ENCODE assay signal across 17 mouse cellular contexts in the genomic region with DNA sequence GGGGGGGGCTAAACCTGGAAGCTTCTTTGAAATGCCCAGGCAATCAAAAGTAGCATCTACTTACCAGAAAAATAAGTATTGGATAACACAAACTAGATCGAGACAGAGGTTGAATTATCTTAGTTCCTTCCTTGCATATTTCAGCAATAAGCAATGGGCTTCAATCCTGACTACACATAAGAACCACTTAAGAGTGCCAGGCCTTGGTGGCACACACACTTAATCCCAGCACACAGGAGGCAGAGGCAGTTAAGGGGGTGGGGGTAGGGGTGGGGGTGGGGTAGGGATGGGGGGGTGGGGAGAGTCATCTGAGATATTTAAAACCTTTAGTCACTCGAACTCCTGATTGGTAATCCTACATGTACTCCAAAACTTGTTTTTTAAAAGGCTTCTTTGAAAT. TPM values are rescaled to one million over a fixed set of nuclear protein-coding genes. Genes with fewer than 3 reads are reported as not detected.
A peak's percentile ranks its signal among the peaks of the same experiment; 100 is the strongest.
DNase-seq lines count a peak whose midpoint lies in the region; ATAC-seq and TF ChIP-seq lines count a peak whose summit lies in the region.
"Had no signal": no experiment of that assay in that cellular context is flagged by ENCODE, and none has a peak within 500 bp of the region (broad histone marks: within the 10 kb centered on the region; RNA-seq: fewer than 3 reads in every experiment).

No protein-coding gene starts in this region.

- H3K27me3 ChIP-seq in forebrain, embryonic 14.5 days (replicated peaks; ENCODE audit: control insufficient read depth, insufficient read depth, low read length): no peaks in the 10 kb centered on the region
- no peaks in the 10 kb centered on the region for H3K27me3 ChIP-seq in forebrain, embryonic 10.5 days (ENCODE audit: poor library complexity, severe bottlenecking)
- H3K27me3 ChIP-seq in lung, embryonic 16.5 days (ENCODE audit: control insufficient read depth, insufficient read depth, low read depth, low read length): no peaks in the 10 kb centered on the region
- H3K27me3 ChIP-seq: hindbrain, embryonic 12.5 days had no signal

- TF ChIP-seq POLR2A in lung, adult 2 months (IDR thresholded peaks at IDR 0.05; ENCODE audit: borderline replicate concordance, extremely low read depth, low read depth, low read length): no peak
- no peak for TF ChIP-seq POLR2A in cortical plate, adult 2 months (IDR thresholded peaks at IDR 0.05; ENCODE audit: extremely low read depth, insufficient read depth, low read length)

- H3K4me2 ChIP-seq in forebrain, embryonic 14.5 days (ENCODE audit: low read length): no peak overlapping the region
- H3K4me2 ChIP-seq in lung, embryonic 16.5 days (ENCODE audit: low read depth, low read length): no peak overlapping the region
- H3K4me2 ChIP-seq: hindbrain, embryonic 12.5 days had no signal

- no peak overlapping the region for H3K4me3 ChIP-seq in forebrain, embryonic 14.5 days (ENCODE audit: low read depth, low read length)
- H3K4me3 ChIP-seq in forebrain, embryonic 10.5 days: no peak overlapping the region
- no peak overlapping the region for H3K4me3 ChIP-seq in lung, embryonic 16.5 days (ENCODE audit: low read length)
- H3K4me3 ChIP-seq in lung, adult 2 months (replicated peaks; ENCODE audit: extremely low read depth, low read depth, low read length): no peak overlapping the region
- H3K4me3 ChIP-seq in cortical plate, adult 2 months (ENCODE audit: insufficient read depth, low read length): no peak overlapping the region
- H3K4me3 ChIP-seq: heart, embryonic 10.5 days; hindbrain, embryonic 12.5 days had no signal

- WGBS in forebrain, embryonic 14.5 days: 43% methylated on average over 2 of the region's 2 CpGs
- 56% methylated on average over 2 of the region's 2 CpGs for WGBS in forebrain, embryonic 10.5 days
- WGBS in lung, embryonic 16.5 days: 48% methylated on average over 2 of the region's 2 CpGs
- WGBS in lung, adult 2 months: 58% methylated on average over 2 of the region's 2 CpGs

- H3K9me3 ChIP-seq in forebrain, embryonic 14.5 days (replicated peaks; ENCODE audit: control insufficient read depth, low read length): no peaks in the 10 kb centered on the region
- H3K9me3 ChIP-seq in forebrain, embryonic 10.5 days: no peaks in the 10 kb centered on the region
- no peaks in the 10 kb centered on the region for H3K9me3 ChIP-seq in lung, embryonic 16.5 days (ENCODE audit: control insufficient read depth, low read length)
- H3K9me3 ChIP-seq: heart, embryonic 10.5 days; hindbrain, embryonic 12.5 days had no signal

- H3K9ac ChIP-seq in forebrain, embryonic 14.5 days (ENCODE audit: low read length): no peak overlapping the region
- no peak overlapping the region for H3K9ac ChIP-seq in lung, embryonic 16.5 days (ENCODE audit: low read length)
- H3K9ac ChIP-seq: hindbrain, embryonic 12.5 days had no signal

- no peak for TF ChIP-seq CTCF in lung, adult 2 months (IDR thresholded peaks at IDR 0.05; ENCODE audit: insufficient read depth, low read length)
- TF ChIP-seq CTCF in cortical plate, adult 2 months (IDR thresholded peaks at IDR 0.05; ENCODE audit: extremely low read depth, insufficient read depth, low read length): no peak

- ATAC-seq in forebrain, embryonic 14.5 days: peak; percentile 53
- ATAC-seq in lung, embryonic 16.5 days (ENCODE audit: low read depth): peak; percentile 73
- ATAC-seq: inflammation-experienced regulatory T-cells, adult 6 months had no signal

- no peak for DNase-seq in forebrain, embryonic 14.5 days (ENCODE audit: low spot score)
- no peak for DNase-seq in forebrain, embryonic 10.5 days (ENCODE audit: extremely low spot score, low spot score)
- DNase-seq in lung, adult 2 months: no peak
- no peak for DNase-seq in thymus, postnatal 4 days
- DNase-seq: adrenal gland, adult 2 months; adrenal gland, postnatal 25 days; cerebellum, adult 18-20 months; cerebellum, postnatal 36 days; gastrocnemius, postnatal 10 days; heart, adult 18-20 months; heart, postnatal 10 days; heart, postnatal 4 days had no signal

- no peaks in the 10 kb centered on the region for H3K36me3 ChIP-seq in forebrain, embryonic 14.5 days (ENCODE audit: control insufficient read depth, insufficient read depth, low read length)
- H3K36me3 ChIP-seq in forebrain, embryonic 10.5 days (replicated peaks): no peaks in the 10 kb centered on the region
- H3K36me3 ChIP-seq in lung, embryonic 16.5 days (ENCODE audit: control insufficient read depth, insufficient read depth, low read length): no peaks in the 10 kb centered on the region
- H3K36me3 ChIP-seq: heart, embryonic 10.5 days; hindbrain, embryonic 12.5 days had no signal

- H3K4me1 ChIP-seq in forebrain, embryonic 14.5 days (ENCODE audit: control insufficient read depth, insufficient read depth, low read length): no peaks in the 10 kb centered on the region
- H3K4me1 ChIP-seq in forebrain, embryonic 10.5 days: peaks cover 6% of the 10 kb centered on the region
- no peaks in the 10 kb centered on the region; the same call in 1 of the 2 replicates for H3K4me1 ChIP-seq in lung, embryonic 16.5 days (replicated peaks; ENCODE audit: control insufficient read depth, insufficient read depth, low read length)
- no peaks in the 10 kb centered on the region; the same call in none of the 2 replicates for H3K4me1 ChIP-seq in lung, adult 2 months (ENCODE audit: control insufficient read depth, insufficient read depth, low read length)
- no peaks in the 10 kb centered on the region; the same call in 1 of the 2 replicates for H3K4me1 ChIP-seq in cortical plate, adult 2 months (ENCODE audit: control insufficient read depth, insufficient read depth, low read length)
- H3K4me1 ChIP-seq: heart, embryonic 10.5 days; hindbrain, embryonic 12.5 days had no signal

- H3K27ac ChIP-seq in forebrain, embryonic 14.5 days (ENCODE audit: low read depth, low read length): peak overlapping the region; percentile 52; the same call in 1 of the 2 replicates
- H3K27ac ChIP-seq in forebrain, embryonic 10.5 days: no peak overlapping the region
- peak overlapping the region; percentile 72 for H3K27ac ChIP-seq in lung, embryonic 16.5 days (ENCODE audit: low read length)
- H3K27ac ChIP-seq in cortical plate, adult 2 months (ENCODE audit: insufficient read depth, low read length): 0 out of 2 replicates have a peak overlapping the region, but pooled peaks have one; percentile 23
- H3K27ac ChIP-seq: heart, embryonic 10.5 days; hindbrain, embryonic 12.5 days had no signal

RNA-seq across cellular contexts. Expression of a gene that starts 13.5 kb away (rescaled TPM):
- polyA plus RNA-seq in forebrain, embryonic 14.5 days (2014; fragmentation: Nextera tagmentation; extraction: Ambion mirVana): 11.4 and 12.1 TPM in 2 replicates
- polyA plus RNA-seq in forebrain, embryonic 10.5 days (2016; fragmentation: Nextera tagmentation; extraction: Ambion mirVana): 1.8 and 3.1 TPM in 2 replicates
- polyA plus RNA-seq in lung, embryonic 16.5 days (2015; fragmentation: Nextera tagmentation; extraction: Ambion mirVana): 49.4 and 58.9 TPM in 2 replicates
- polyA plus RNA-seq in lung, adult 2 months (2012; rRNA removed): 9.0 and 13.9 TPM in 2 replicates
- polyA plus RNA-seq in cortical plate, adult 2 months (2012; rRNA removed): 35.9 and 39.5 TPM in 2 replicates

RNA-seq across cellular contexts. Expression of a gene that starts 56.9 kb away (rescaled TPM):
- 53.4 and 54.7 TPM in 2 replicates for polyA plus RNA-seq in forebrain, embryonic 14.5 days (2014; fragmentation: Nextera tagmentation; extraction: Ambion mirVana)
- polyA plus RNA-seq in forebrain, embryonic 10.5 days (2016; fragmentation: Nextera tagmentation; extraction: Ambion mirVana): 64.6 and 67.8 TPM in 2 replicates
- polyA plus RNA-seq in lung, embryonic 16.5 days (2015; fragmentation: Nextera tagmentation; extraction: Ambion mirVana): 29.8 and 30.9 TPM in 2 replicates
- 1.2 and 2.4 TPM in 2 replicates for polyA plus RNA-seq in lung, adult 2 months (2012; rRNA removed)
- polyA plus RNA-seq in cortical plate, adult 2 months (2012; rRNA removed): 28.9 and 34.6 TPM in 2 replicates
